Mouse (Mus musculus) kidney, adult 11 months (tissue): ENCODE measurements around the gene Tmem19.

Experiments
- DNase-seq: peaks from one replicate; pipeline ENCODE4 v3.0.0; 2022

Gene Tmem19

GRCm38 (mm10) chr10:115309191-115309590 lies 53.1 kb downstream of the Tmem19 start:
- no peak for DNase-seq

GRCm38 (mm10) chr10:115307331-115307875 lies 54.9 kb downstream of the Tmem19 start:
- no peak for DNase-seq

- DNase-seq, result no peak
These were observed 63.6 kb downstream of the Tmem19 start for GRCm38 (mm10) chr10:115298683-115299082.

- DNase-seq, result no peak
These were observed 64.7 kb downstream of the Tmem19 start for GRCm38 (mm10) chr10:115297582-115297981.

DNA sequence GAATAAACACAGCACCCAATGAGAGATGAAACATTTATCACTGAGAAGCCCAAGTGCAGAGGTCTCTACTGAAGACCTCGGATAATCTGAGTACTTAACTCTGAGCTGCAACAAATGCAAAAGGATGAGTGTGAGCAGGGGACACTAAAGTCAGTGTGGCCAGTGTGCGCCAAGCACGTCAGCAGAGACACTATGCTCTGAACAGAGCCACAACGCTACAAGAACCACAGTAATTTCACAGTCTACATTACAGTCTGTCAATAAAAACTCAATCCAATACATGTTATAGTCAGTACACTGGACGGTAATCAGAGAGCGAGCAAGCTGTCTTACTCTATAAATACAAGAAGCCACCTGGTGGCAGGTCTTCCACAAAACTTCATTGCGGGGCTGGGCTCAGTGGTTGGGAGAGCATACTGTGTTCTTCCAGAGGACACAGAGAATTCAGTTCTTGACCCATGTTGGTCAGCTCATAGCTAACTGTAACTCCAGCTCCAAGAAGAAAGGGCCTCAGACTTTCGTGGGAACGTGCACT lies 65.8 kb downstream of the Tmem19 start:
- no peak for DNase-seq

DNA sequence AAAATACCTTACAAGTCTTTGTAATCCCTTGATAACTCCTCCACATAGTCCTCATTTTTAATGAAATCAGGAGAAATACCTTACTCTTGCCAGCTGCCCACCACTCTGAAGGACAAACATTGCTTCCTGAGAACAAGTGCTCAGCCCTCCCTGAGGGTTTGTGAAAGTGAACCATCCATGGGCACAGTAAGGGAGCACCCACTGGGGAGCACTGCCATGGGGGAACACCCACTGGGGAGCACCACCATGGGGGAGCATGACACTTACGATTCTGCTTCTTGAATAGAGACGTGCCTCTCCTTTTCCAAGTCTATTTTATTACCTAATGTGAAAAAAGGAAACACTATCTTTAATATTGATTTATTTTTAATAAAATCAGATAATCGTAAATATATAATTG lies 67.1 kb downstream of the Tmem19 start:
- no peak for DNase-seq

- DNase-seq, result no peak
These were observed 67.6 kb downstream of the Tmem19 start for GRCm38 (mm10) chr10:115294715-115295114.

DNA sequence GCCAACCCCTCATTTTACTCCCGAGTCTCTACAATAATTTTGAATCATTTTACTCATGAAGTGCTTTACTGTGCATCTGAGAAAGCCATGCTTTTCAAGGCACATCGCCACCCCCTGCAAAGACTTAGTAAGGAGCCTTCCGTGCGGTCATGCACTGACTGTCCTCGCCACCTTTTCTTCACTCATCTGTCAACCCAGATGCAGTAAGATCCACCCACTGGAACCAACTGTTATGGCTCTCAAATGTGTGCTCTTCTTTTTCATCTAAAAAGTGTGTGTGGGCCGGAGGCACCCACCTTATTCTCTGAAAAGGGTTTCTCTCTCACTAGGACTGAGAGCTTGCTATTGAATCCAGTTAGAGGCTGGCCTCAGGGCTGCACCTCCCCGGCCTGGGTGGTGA lies 68.4 kb downstream of the Tmem19 start:
- DNase-seq, result no peak

GRCm38 (mm10) chr10:115290671-115291070 lies 71.6 kb downstream of the Tmem19 start:
- DNase-seq, result no peak
